Mouse (Mus musculus) liver, embryonic 11.5 days (tissue): ENCODE data around the gene Rdh5. TPM values are rescaled to one million over a fixed set of nuclear protein-coding genes. Genes with fewer than 3 reads are reported as not detected.

Experiments used
- ATAC-seq: fragments of 200-750 bp; cut with Nextera tagmentation; replicated peaks from 2 replicates; pipeline ENCODE4 v1.8.0; 2017; ENCODE audit warnings: moderate number of reproducible peaks, mild to moderate bottlenecking, moderate TSS enrichment, moderate library complexity; ENCODE audit not compliant: low FRiP score
- DNase-seq: peaks from one replicate; pipeline ENCODE4 v3.0.0-alpha.2; 2017; ENCODE audit warnings: low spot score
- H3K27ac ChIP-seq: fragments of 300-500 bp; sonication (generic); 2 replicates; pipeline ENCODE4 v1.5.1; 2014; ENCODE audit warnings: mild to moderate bottlenecking, low read depth, low read length, control low read depth
- H3K27me3 ChIP-seq: fragments of 300-500 bp; sonication (generic); replicated peaks from 2 replicates; pipeline ENCODE4 v1.6.1; 2014; ENCODE audit warnings: low read length, mixed read lengths; ENCODE audit not compliant: control insufficient read depth, insufficient read depth
- H3K36me3 ChIP-seq: fragments of 300-500 bp; sonication (generic); 2 replicates; pipeline ENCODE4 v1.6.1; 2014; ENCODE audit warnings: mild to moderate bottlenecking, low read length, moderate library complexity, mixed read lengths; ENCODE audit not compliant: control insufficient read depth, insufficient read depth
- H3K4me1 ChIP-seq: fragments of 300-500 bp; sonication (generic); replicated peaks from 2 replicates; pipeline ENCODE4 v1.6.1; 2014; ENCODE audit warnings: low read length, mixed read lengths; ENCODE audit not compliant: control insufficient read depth, insufficient read depth
- H3K4me2 ChIP-seq: fragments of 300-500 bp; sonication (generic); 2 replicates; pipeline ENCODE4 v1.6.1; 2014; ENCODE audit warnings: mild to moderate bottlenecking, control low read depth, moderate library complexity
- H3K4me3 ChIP-seq: fragments of 300-500 bp; sonication (generic); 2 replicates; pipeline ENCODE4 v1.5.1; 2014; ENCODE audit warnings: low read depth, low read length, control low read depth
- H3K9ac ChIP-seq: fragments of 300-500 bp; sonication (generic); 2 replicates; pipeline ENCODE4 v1.6.1; 2014; ENCODE audit warnings: low read depth, low read length, control low read depth
- H3K9me3 ChIP-seq: fragments of 300-500 bp; sonication (generic); 2 replicates; pipeline ENCODE4 v1.6.1; 2016; ENCODE audit warnings: low read length, inconsistent platforms, mixed read lengths; ENCODE audit not compliant: control insufficient read depth
- WGBS: fragments of 180-500 bp; shearing (Covaris S2); extraction: QIAGEN DNeasy Blood & Tissue Kit; methylation state at CpG from one replicate; pipeline ENCODE4 v1.1.7; 2014; 5-methylcytosine and 5-hydroxymethylcytosine counted together
- polyA plus RNA-seq: library from polyadenylated mRNA; unstranded; fragments of >200 nt; fragmentation: Nextera tagmentation; extraction: Ambion mirVana; gene quantifications from 2 replicates; pipeline ENCODE4 v1.2.1, GENCODE M21; 2014

Rdh5 gene
- polyA plus RNA-seq, 1 experiment from 2014 or later, result 13.1 TPM

GRCm38 (mm10) chr10:128882067-128882466 is 40.6 kb downstream of the Rdh5 start:
- no peak for ATAC-seq
- Histone ChIP-seq H3K27me3 (no peaks in the 10 kb centered on the region), H3K4me2 (no peak overlapping the region), H3K9me3 (no peaks in the 10 kb centered on the region), H3K27ac (no peak overlapping the region), H3K36me3 (peaks cover 5% of the 10 kb centered on the region; the same call in 1 of the 2 replicates), H3K4me1 (no peaks in the 10 kb centered on the region), H3K9ac (no peak overlapping the region), H3K4me3 (no peak overlapping the region)
- whole genome bisulfite sequencing, result 90% methylated on average over 5 of the region's 5 CpGs
- no peak for DNase-seq

- no peak for DNase-seq
- Histone ChIP-seq H3K4me2 (no peak overlapping the region), H3K36me3 (peaks cover 10% of the 10 kb centered on the region), H3K4me1 (no peaks in the 10 kb centered on the region), H3K9me3 (no peaks in the 10 kb centered on the region), H3K9ac (no peak overlapping the region), H3K27me3 (no peaks in the 10 kb centered on the region), H3K27ac (no peak overlapping the region), H3K4me3 (no peak overlapping the region)
- no peak for ATAC-seq
- WGBS, result 90% methylated on average over 2 of the region's 2 CpGs
Observed at GRCm38 (mm10) chr10:128878811-128879210, 43.9 kb downstream of the Rdh5 start.

- no peak for ATAC-seq
- no peak for DNase-seq
- Histone ChIP-seq H3K4me2 (no peak overlapping the region), H3K27ac (no peak overlapping the region), H3K36me3 (peaks cover 10% of the 10 kb centered on the region), H3K4me1 (no peaks in the 10 kb centered on the region), H3K9me3 (no peaks in the 10 kb centered on the region), H3K4me3 (no peak overlapping the region), H3K27me3 (no peaks in the 10 kb centered on the region), H3K9ac (no peak overlapping the region)
Observed at GRCm38 (mm10) chr10:128878291-128878690, 44.4 kb downstream of the Rdh5 start.

GRCm38 (mm10) chr10:128870341-128870740 is 52.3 kb downstream of the Rdh5 start:
- no peaks in the 10 kb centered on the region for H3K4me1 ChIP-seq
- WGBS, result 85% methylated on average over 3 of the region's 3 CpGs
- peaks cover 23% of the 10 kb centered on the region for H3K36me3 ChIP-seq
- no peak overlapping the region for H3K27ac ChIP-seq
- H3K4me3 ChIP-seq, result no peak overlapping the region
- no peak overlapping the region for H3K4me2 ChIP-seq
- H3K27me3 ChIP-seq, result no peaks in the 10 kb centered on the region
- ATAC-seq (no peak), DNase-seq (no peak)
- no peak overlapping the region for H3K9ac ChIP-seq
- no peaks in the 10 kb centered on the region for H3K9me3 ChIP-seq

GRCm38 (mm10) chr10:128866518-128866917 is 56.2 kb downstream of the Rdh5 start:
- 93% methylated on average over 1 of the region's 1 CpGs for WGBS
- peaks cover 14% of the 10 kb centered on the region; the same call in 1 of the 2 replicates for H3K36me3 ChIP-seq

GRCm38 (mm10) chr10:128866042-128866441 is 56.6 kb downstream of the Rdh5 start:
- Histone ChIP-seq H3K36me3 (peaks cover 13% of the 10 kb centered on the region; the same call in 1 of the 2 replicates), H3K9me3 (no peaks in the 10 kb centered on the region), H3K27me3 (no peaks in the 10 kb centered on the region), H3K9ac (no peak overlapping the region), H3K27ac (no peak overlapping the region), H3K4me2 (no peak overlapping the region), H3K4me1 (no peaks in the 10 kb centered on the region), H3K4me3 (no peak overlapping the region)
- DNase-seq (no peak), ATAC-seq (no peak)
- WGBS, result 79% methylated on average over 3 of the region's 3 CpGs

More at GRCm38 (mm10) chr10:128866518-128866917, 56.2 kb downstream of the Rdh5 start:
- no peak for DNase-seq
- no peak overlapping the region for H3K27ac ChIP-seq
- H3K4me1 ChIP-seq, result no peaks in the 10 kb centered on the region
- H3K4me2 ChIP-seq, result no peak overlapping the region
- no peak overlapping the region for H3K9ac ChIP-seq
- H3K9me3 ChIP-seq, result no peaks in the 10 kb centered on the region
- H3K4me3 ChIP-seq, result no peak overlapping the region
- no peaks in the 10 kb centered on the region for H3K27me3 ChIP-seq
- no peak for ATAC-seq

Other genes with a start within 250 kb of the Rdh5 start
- 12.4 and 12.5 TPM in 2 replicates for gene Suox, start 248.8 kb downstream of the Rdh5 start, polyA plus RNA-seq
- gene Rab5b, start 226.6 kb downstream of the Rdh5 start, polyA plus RNA-seq, result 46.9 and 47.1 TPM in 2 replicates
- gene Pmel, start 218.7 kb downstream of the Rdh5 start, polyA plus RNA-seq, result 0.83 and 0.85 TPM in 2 replicates
- gene Cdk2, start 217.9 kb downstream of the Rdh5 start, polyA plus RNA-seq, result 102 and 117 TPM in 2 replicates
- gene Dgka, start 178.0 kb downstream of the Rdh5 start, polyA plus RNA-seq, result 4.6 and 5.5 TPM in 2 replicates
- gene Pym1, start 175.0 kb downstream of the Rdh5 start, polyA plus RNA-seq, result 40.1 and 42.1 TPM in 2 replicates
- gene Mmp19, start 132.0 kb downstream of the Rdh5 start, polyA plus RNA-seq, result 9.2 and 10.2 TPM in 2 replicates
- 32.5 and 34.1 TPM in 2 replicates for gene Dnajc14, start 118.8 kb downstream of the Rdh5 start, polyA plus RNA-seq
- 8.1 and 8.8 TPM in 2 replicates for gene Tmem198b, start 118.5 kb downstream of the Rdh5 start, polyA plus RNA-seq
- gene Sarnp, start 105.6 kb downstream of the Rdh5 start, polyA plus RNA-seq, result 229 and 250 TPM in 2 replicates
- gene Ormdl2, start 101.2 kb downstream of the Rdh5 start, polyA plus RNA-seq, result 114 and 116 TPM in 2 replicates
- gene Gdf11, start 31.2 kb downstream of the Rdh5 start, polyA plus RNA-seq, result 3.3 and 3.5 TPM in 2 replicates
- gene Cd63, start 21.9 kb downstream of the Rdh5 start, polyA plus RNA-seq, result 193 and 198 TPM in 2 replicates
- gene Bloc1s1, start 1.1 kb upstream of the Rdh5 start, polyA plus RNA-seq, result 128 and 140 TPM in 2 replicates
- gene Itga7, start 10.9 kb upstream of the Rdh5 start, polyA plus RNA-seq, result 0.14 and 0.21 TPM in 2 replicates
- gene Mettl7b, start 38.1 kb upstream of the Rdh5 start, polyA plus RNA-seq, result not detected in 2 replicates
- not detected in 2 replicates for gene Olfr9, start 66.5 kb upstream of the Rdh5 start, polyA plus RNA-seq
- not detected in 2 replicates for gene Olfr763, start 87.9 kb upstream of the Rdh5 start, polyA plus RNA-seq
- gene Olfr764-ps1, start 117.0 kb upstream of the Rdh5 start, polyA plus RNA-seq, result not detected in 2 replicates
- not detected in 2 replicates for gene Olfr765, start 127.1 kb upstream of the Rdh5 start, polyA plus RNA-seq
- gene Olfr766-ps1, start 146.1 kb upstream of the Rdh5 start, polyA plus RNA-seq, result not detected in 2 replicates
- not detected in 2 replicates for gene Olfr767, start 160.0 kb upstream of the Rdh5 start, polyA plus RNA-seq
- gene Olfr768, start 176.5 kb upstream of the Rdh5 start, polyA plus RNA-seq, result not detected in 2 replicates
- gene Olfr769, start 195.0 kb upstream of the Rdh5 start, polyA plus RNA-seq, result not detected in 2 replicates
- not detected in 2 replicates for gene Olfr770, start 216.1 kb upstream of the Rdh5 start, polyA plus RNA-seq
- gene Olfr771, start 241.9 kb upstream of the Rdh5 start, polyA plus RNA-seq, result not detected in 2 replicates